Mouse (Mus musculus) kidney, adult 10 weeks (tissue): ENCODE results near the gene Ccn5. TPM values are rescaled to one million over a fixed set of nuclear protein-coding genes. Genes with fewer than 3 reads are reported as not detected.

Source experiments
- polyA plus RNA-seq: library from polyadenylated mRNA; stranded (reverse); fragments of 350-450 nt; fragmentation: Illumina TruSeq; extraction: RNeasy Lipid Tissue Mini Kit (QIAGEN cat#74804); gene quantifications from one replicate; pipeline ENCODE4 v1.2.3, GENCODE M21; 2014; ENCODE audit warnings: low read depth, low replicate concordance

Ccn5 gene
- not detected for polyA plus RNA-seq

GRCm38 (mm10) chr2:163820607-163821006 is at the start of gene Ccn5:
TSS of gene Ccn5 (plus strand) at chr2:163820861.

DNA sequence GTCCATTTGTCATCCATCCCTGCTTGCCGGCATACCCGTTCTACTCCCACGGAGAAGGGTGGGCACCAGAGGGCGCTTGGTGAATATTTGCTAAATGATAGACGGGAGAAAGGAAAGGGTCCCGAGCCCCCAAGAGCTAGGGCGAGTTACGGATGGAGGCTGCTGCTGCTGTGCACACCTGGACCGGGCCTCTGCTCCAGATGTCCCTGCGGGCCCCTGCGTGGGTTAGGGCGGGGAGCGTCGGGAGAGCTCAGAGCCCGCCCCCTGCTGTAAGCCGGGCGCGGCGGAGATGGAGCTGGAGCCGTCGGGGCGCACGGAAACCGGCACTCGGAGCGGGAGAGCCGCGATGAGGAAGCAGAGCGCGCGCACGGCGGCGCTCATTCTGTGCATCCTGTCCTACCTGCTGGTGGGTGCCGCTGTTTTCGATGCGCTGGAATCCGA is 32.8 kb downstream of the Ccn5 start, which contains the start of gene Kcnk15:
Gene Kcnk15, plus strand, starts transcription at position 191 of the 441 bp plus-strand sequence.

Other genes starting within 250 kb of the Ccn5 start
- gene Ttpal, start 218.5 kb upstream of the Ccn5 start, polyA plus RNA-seq, result 17.0 TPM
- 710 TPM for gene Serinc3, start 175.7 kb upstream of the Ccn5 start, polyA plus RNA-seq
- gene Pkig, start 162.5 kb upstream of the Ccn5 start, polyA plus RNA-seq, result 42.2 TPM
- 0.61 TPM for gene Ada, start 70.6 kb upstream of the Ccn5 start, polyA plus RNA-seq
- not detected for gene Kcnk15, start 32.8 kb downstream of the Ccn5 start, polyA plus RNA-seq
- gene Rims4, start 97.8 kb downstream of the Ccn5 start, polyA plus RNA-seq, result not detected
- 260 TPM for gene Ywhab, start 174.1 kb downstream of the Ccn5 start, polyA plus RNA-seq
- gene Pabpc1l, start 204.6 kb downstream of the Ccn5 start, polyA plus RNA-seq, result 1.4 TPM
- 53.7 TPM for gene Stk4, start 249.5 kb downstream of the Ccn5 start, polyA plus RNA-seq